In genomic region chr17:3314625-3315020, GRCm38 (mm10) we compare ENCODE assay signal across 8 mouse cellular contexts. TPM values are rescaled to one million over a fixed set of nuclear protein-coding genes. Genes with fewer than 3 reads are reported as not detected.
DNase-seq lines count a peak whose midpoint lies in the region; ATAC-seq and TF ChIP-seq lines count a peak whose summit lies in the region.

No protein-coding gene starts in this region.

- in situ Hi-C loops in ES-E14 (cut with MboI; ENCODE audit: low sequenced_read_pairs in 2 of 2, unreplicated experiment in 2 of 2), result no loop called here

- no peak for DNase-seq in cerebellum, adult 2 months
- no peak for DNase-seq in cerebellum, adult 9-10 months
- DNase-seq in ES-E14 (ENCODE audit: low read depth, low spot score), result no peak
- DNase-seq in lung, postnatal 0 days (ENCODE audit: low spot score), result peak; percentile 72
- no peak for DNase-seq in spleen, postnatal 10 days (ENCODE audit: low spot score in 2 of 2)
- DNase-seq in adrenal gland, postnatal 14 days, result no peak
- DNase-seq in kidney, adult 2 months, result no peak

- WGBS in cerebellum, adult 2 months, result 24% methylated on average over 3 of the region's 3 CpGs
- WGBS in heart, embryonic 15.5 days, result 30% methylated on average over 3 of the region's 3 CpGs
- 12% methylated on average over 3 of the region's 3 CpGs for WGBS in lung, postnatal 0 days
- 28% methylated on average over 3 of the region's 3 CpGs for WGBS in kidney, adult 2 months

- peak overlapping the region; percentile 97 for H3K4me3 ChIP-seq in cerebellum, adult 2 months (replicated peaks; ENCODE audit: insufficient read depth, low read depth, low read length)
- peak overlapping the region; percentile 71 to 72 for H3K4me3 ChIP-seq in ES-E14 (ENCODE audit: insufficient read depth in 1 of 2, low read depth in 1 of 2, low read length in 2 of 2, poor library complexity in 1 of 2, severe bottlenecking in 1 of 2)
- H3K4me3 ChIP-seq in heart, embryonic 15.5 days, result peak overlapping the region; percentile 48
- peak overlapping the region; percentile 37 for H3K4me3 ChIP-seq in lung, postnatal 0 days (ENCODE audit: low read depth, low read length)
- no peak overlapping the region for H3K4me3 ChIP-seq in kidney, adult 2 months (ENCODE audit: insufficient read depth, low read depth, low read length)

- peak overlapping the region; percentile 68 for H3K4me2 ChIP-seq in heart, embryonic 15.5 days
- H3K4me2 ChIP-seq in lung, postnatal 0 days (replicated peaks; ENCODE audit: low read depth, low read length), result peak overlapping the region; percentile 60

- TF ChIP-seq POLR2A in cerebellum, adult 2 months (IDR thresholded peaks at IDR 0.05; ENCODE audit: borderline replicate concordance, insufficient read depth, low read length), result no peak
- no peak for TF ChIP-seq POLR2A in kidney, adult 2 months (IDR thresholded peaks at IDR 0.05; ENCODE audit: low read depth, low read length)

- no peaks in the 10 kb centered on the region for H3K4me1 ChIP-seq in cerebellum, adult 2 months (ENCODE audit: control insufficient read depth, insufficient read depth, low read length)
- no peaks in the 10 kb centered on the region for H3K4me1 ChIP-seq in ES-E14 (ENCODE audit: control insufficient read depth in 2 of 2, insufficient read depth in 2 of 2, low read length in 2 of 2, poor library complexity in 1 of 2)
- H3K4me1 ChIP-seq in heart, embryonic 15.5 days (replicated peaks), result peaks cover 4% of the 10 kb centered on the region; the same call in 1 of the 2 replicates
- no peaks in the 10 kb centered on the region for H3K4me1 ChIP-seq in lung, postnatal 0 days (ENCODE audit: insufficient read depth, low read depth, low read length)
- no peaks in the 10 kb centered on the region for H3K4me1 ChIP-seq in kidney, adult 2 months (ENCODE audit: control insufficient read depth, insufficient read depth, low read length)

- no peak for ATAC-seq in heart, embryonic 15.5 days (replicated peaks; ENCODE audit: insufficient number of reproducible peaks, insufficient read depth, low FRiP score, low read depth)
- ATAC-seq in lung, postnatal 0 days, result peak; percentile 39

- TF ChIP-seq CTCF in cerebellum, adult 2 months (IDR thresholded peaks at IDR 0.05; ENCODE audit: borderline replicate concordance, insufficient read depth, low read depth, low read length), result no peak
- no peak for TF ChIP-seq CTCF in lung, postnatal 0 days (IDR thresholded peaks at IDR 0.05)
- TF ChIP-seq CTCF in kidney, adult 2 months (conservative IDR thresholded peaks at IDR 0.05; ENCODE audit: insufficient read depth, insufficient read length, low read depth, low read length), result no peak

- no peak overlapping the region for H3K27ac ChIP-seq in cerebellum, adult 2 months (ENCODE audit: insufficient read depth, low read length)
- H3K27ac ChIP-seq in ES-E14 (ENCODE audit: insufficient read depth, low read depth, low read length, poor library complexity, severe bottlenecking), result no peak overlapping the region
- 0 out of 2 replicates have a peak overlapping the region, but pooled peaks have one; percentile 22 for H3K27ac ChIP-seq in heart, embryonic 15.5 days
- peak overlapping the region; percentile 51 for H3K27ac ChIP-seq in lung, postnatal 0 days (ENCODE audit: low read length)
- H3K27ac ChIP-seq in kidney, adult 2 months (ENCODE audit: insufficient read depth, low read depth, low read length), result no peak overlapping the region

- no peaks in the 10 kb centered on the region for H3K36me3 ChIP-seq in ES-E14 (ENCODE audit: control insufficient read depth, insufficient read depth, low read length, poor library complexity, severe bottlenecking)
- H3K36me3 ChIP-seq in heart, embryonic 15.5 days, result no peaks in the 10 kb centered on the region
- H3K36me3 ChIP-seq in lung, postnatal 0 days (ENCODE audit: insufficient read depth, low read length), result no peaks in the 10 kb centered on the region
- H3K36me3 ChIP-seq in kidney, adult 2 months (ENCODE audit: control insufficient read depth, insufficient read depth, low read length), result no peaks in the 10 kb centered on the region

- no peaks in the 10 kb centered on the region for H3K27me3 ChIP-seq in cerebellum, adult 2 months (ENCODE audit: control insufficient read depth, insufficient read depth, low read length)
- H3K27me3 ChIP-seq in heart, embryonic 15.5 days, result no peaks in the 10 kb centered on the region
- H3K27me3 ChIP-seq in lung, postnatal 0 days (replicated peaks; ENCODE audit: insufficient read depth, low read length), result no peaks in the 10 kb centered on the region
- no peaks in the 10 kb centered on the region for H3K27me3 ChIP-seq in kidney, adult 2 months (replicated peaks; ENCODE audit: control insufficient read depth, insufficient read depth, low read length)

- no peak overlapping the region; the same call in 1 of the 2 replicates for H3K9ac ChIP-seq in ES-E14 (ENCODE audit: insufficient read depth, low read depth, low read length, poor library complexity, severe bottlenecking)
- peak overlapping the region; percentile 60 for H3K9ac ChIP-seq in heart, embryonic 15.5 days
- H3K9ac ChIP-seq in lung, postnatal 0 days (replicated peaks; ENCODE audit: low read depth), result peak overlapping the region; percentile 44; the same call in 1 of the 2 replicates

- H3K9me3 ChIP-seq in ES-E14 (ENCODE audit: control insufficient read depth, insufficient read depth, low read depth, low read length), result no peaks in the 10 kb centered on the region
- H3K9me3 ChIP-seq in heart, embryonic 15.5 days (replicated peaks), result no peaks in the 10 kb centered on the region
- H3K9me3 ChIP-seq in lung, postnatal 0 days (ENCODE audit: low read length), result no peaks in the 10 kb centered on the region

- no peak for TF ChIP-seq EP300 in lung, postnatal 0 days (IDR thresholded peaks at IDR 0.05)

TF ChIP-seq in ES-E14, 5 proteins besides CTCF, POLR2A, EP300 and RAD21:
- TF ChIP-seq ZNF384 (IDR thresholded peaks at IDR 0.05; ENCODE audit: low read depth, low read length) (no peak), CHD2 (IDR thresholded peaks at IDR 0.05; ENCODE audit: low read depth, low read length) (no peak), ZC3H11A (IDR thresholded peaks at IDR 0.05; ENCODE audit: borderline replicate concordance, low read depth, low read length) (no peak), MAFK (IDR thresholded peaks at IDR 0.05; ENCODE audit: insufficient read depth, low read depth, low read length) (no peak), HCFC1 (IDR thresholded peaks at IDR 0.05; ENCODE audit: borderline replicate concordance, insufficient read depth, low read length) (no peak)

RNA-seq across cellular contexts. Expression of gene Tiam2, which starts 11.8 kb away (rescaled TPM):
- 5.4 and 6.2 TPM in 2 replicates for polyA plus RNA-seq in cerebellum, adult 2 months (2012; rRNA removed)
- total RNA-seq in ES-E14 (2012; rRNA removed), result 2.7 and 3.1 TPM in 2 replicates
- polyA plus RNA-seq in heart, embryonic 15.5 days (2015; fragmentation: Nextera tagmentation; extraction: Ambion mirVana), result 3.8 and 4.2 TPM in 2 replicates
- 2.4 and 4.2 TPM in 2 replicates for polyA plus RNA-seq in lung, postnatal 0 days (2015; fragmentation: Nextera tagmentation; extraction: Ambion mirVana)
- 14.6 and 18.6 TPM in 2 replicates for total RNA-seq in adrenal gland, postnatal 14 days (2021)
- 1.1 and 1.2 TPM in 2 replicates for polyA plus RNA-seq in kidney, adult 2 months (2012; rRNA removed)

Comparison
In these comparisons a context has a peak if more than half of its experiments do, and no peak if none do; other contexts are left out.
1. H3K27ac ChIP-seq: peak in heart, embryonic 15.5 days (single experiment) and lung, postnatal 0 days (single experiment); none in cerebellum, adult 2 months (single experiment), ES-E14 (single experiment) and kidney, adult 2 months (single experiment).